Mouse (Mus musculus) gastrocnemius, postnatal 25 days (tissue): Measurements from ENCODE around the gene Gm10762. TPM values are rescaled to one million over a fixed set of nuclear protein-coding genes. Genes with fewer than 3 reads are reported as not detected.

Experiments used
- microRNA-seq, 2 experiments: library from miRNA; unstranded; fragments of <30 nt; microRNA quantifications; one replicate each; pipeline ENCODE4 v1.2.0; 2021; ENCODE audit warnings: borderline replicate concordance in 2 of 2
- total RNA-seq, 2 experiments: library from RNA; stranded (reverse); gene quantifications; 1 replicate in 1 of 2; 2 replicates in 1 of 2; pipeline ENCODE4 v1.2.3; 2021

The Gm10762 gene
- total RNA-seq, 2 experiments from 2014 or later = 9.6 to 13.4 TPM

Small RNA genes lying within 50 kb of the gene (microRNA-seq; reads per million reads assigned to microRNA genes)
- 0 reads per million in 2 experiments for gene Gm22859

Other genes with a start within 250 kb of the Gm10762 start
- gene Tmem87b, start 149.6 kb downstream of the Gm10762 start, total RNA-seq = 10 to 100 TPM; 10.6 to 12.2 TPM
- gene Fbln7, start 104.7 kb downstream of the Gm10762 start, total RNA-seq = 1 to 10 TPM; 3.6 to 4.8 TPM
- 1 to 10 TPM; 7.1 to 7.8 TPM for gene Zc3h8, start 23.6 kb downstream of the Gm10762 start, total RNA-seq
- gene Zc3h6, start 323 bp downstream of the Gm10762 start, total RNA-seq = 1 to 10 TPM; 3.8 to 4.4 TPM
- not detected for gene Vinac1, start 80.4 kb upstream of the Gm10762 start, total RNA-seq
- gene Ttl, start 98.2 kb upstream of the Gm10762 start, total RNA-seq = 1 to 10 TPM; 6.0 to 6.3 TPM
- gene Polr1b, start 133.3 kb upstream of the Gm10762 start, total RNA-seq = 10 to 100 TPM; 10.7 to 11.4 TPM
- gene Chchd5, start 162.0 kb upstream of the Gm10762 start, total RNA-seq = 1 to 10 TPM; 7.4 to 8.4 TPM
- gene Slc20a1, start 231.0 kb upstream of the Gm10762 start, total RNA-seq = 10 to 100 TPM in 1 of 2 experiments, 1 to 10 TPM in 1; 5.6 to 11.5 TPM